Mouse (Mus musculus) thymus, adult 2 months (tissue): Measurements from ENCODE around the gene Olfr960.

Experiments
- CTCF ChIP-seq: fragments of 200-500 bp; IDR thresholded peaks from 2 replicates; pipeline ENCODE4 v1.5.1; 2012; ENCODE audit warnings: mild to moderate bottlenecking, control low read depth, low read length, moderate library complexity, borderline replicate concordance; ENCODE audit not compliant: control insufficient read depth, poor library complexity, insufficient read depth; ENCODE audit errors: extremely low read depth
- POLR2A ChIP-seq: fragments of 200-500 bp; IDR thresholded peaks from 2 replicates; pipeline ENCODE4 v1.6.1; 2012; ENCODE audit warnings: mild to moderate bottlenecking, low read length, control low read depth, moderate library complexity; ENCODE audit not compliant: control insufficient read depth, poor library complexity, insufficient read depth; ENCODE audit errors: extremely low read depth

- TF ChIP-seq CTCF (no peak), POLR2A (no peak)
These were observed 33.7 kb downstream of the Olfr960 start for GRCm38 (mm10) chr9:39654756-39655396.
